Mouse (Mus musculus): ENCODE results near the gene Pdp2. TPM values are rescaled to one million over a fixed set of nuclear protein-coding genes. Genes with fewer than 3 reads are reported as not detected.
"Not testable (repeated sequence)": the region's sequence is repeated elsewhere in the genome, so short reads cannot be mapped to it uniquely, and the experiment has no call there.

Pdp2 gene
- total RNA-seq, 2 experiments from 2014 or later: 25.1 to 32.4 TPM

GRCm38 (mm10) chr8:104631975-104632374 is 40.7 kb downstream of the Pdp2 start:
- DNase-seq: no peak

GRCm38 (mm10) chr8:104632486-104632885 is 41.2 kb downstream of the Pdp2 start:
- no peak for DNase-seq

- DNase-seq: peak; percentile 37
Measured at GRCm38 (mm10) chr8:104633156-104633744, 42.0 kb downstream of the Pdp2 start.

- DNase-seq: no peak
Measured at GRCm38 (mm10) chr8:104635004-104635710, 43.9 kb downstream of the Pdp2 start.

- DNase-seq: no peak
Measured at GRCm38 (mm10) chr8:104638010-104638409, 46.8 kb downstream of the Pdp2 start.

GRCm38 (mm10) chr8:104640241-104640640 is 49.0 kb downstream of the Pdp2 start:
- DNase-seq: no peak

- no peak for DNase-seq
Measured at GRCm38 (mm10) chr8:104640831-104641370, 49.6 kb downstream of the Pdp2 start.

- peak; percentile 94 for DNase-seq
Measured at GRCm38 (mm10) chr8:104641426-104642323, 50.4 kb downstream of the Pdp2 start, which contains the start of gene Ciao2b. TSS of gene Ciao2b (minus strand) at chr8:104641965.

GRCm38 (mm10) chr8:104642324-104642654 is 51.0 kb downstream of the Pdp2 start:
- no peak for DNase-seq

GRCm38 (mm10) chr8:104644187-104644586 is 52.9 kb downstream of the Pdp2 start:
- not testable (repeated sequence) for DNase-seq

Other genes with a start within 250 kb of the Pdp2 start
- gene Cmtm4, start 195.6 kb upstream of the Pdp2 start, total RNA-seq (2021): 10 to 100 TPM; 35.4 to 37.8 TPM
- gene Dync1li2, start 148.4 kb upstream of the Pdp2 start, total RNA-seq (2021): 100 to 1,000 TPM; 108 to 128 TPM
- under 1 TPM; 0.09 to 0.12 TPM for gene Terb1, start 81.5 kb upstream of the Pdp2 start, total RNA-seq (2021)
- gene Nae1, start 56.8 kb upstream of the Pdp2 start, total RNA-seq (2021): 10 to 100 TPM; 30.4 to 35.0 TPM
- gene Car7, start 56.8 kb upstream of the Pdp2 start, total RNA-seq (2021): 1 to 10 TPM; 3.0 to 3.2 TPM
- under 1 TPM; 0.12 to 0.66 TPM for gene Cdh16, start 32.9 kb downstream of the Pdp2 start, total RNA-seq (2021)
- 1 to 10 TPM; 5.6 to 9.1 TPM for gene Rrad, start 39.9 kb downstream of the Pdp2 start, total RNA-seq (2021)
- gene Ciao2b, start 50.5 kb downstream of the Pdp2 start, total RNA-seq (2021): 10 to 100 TPM; 41.0 to 41.3 TPM
- gene Ces2a, start 142.6 kb downstream of the Pdp2 start, total RNA-seq (2021): 10 to 100 TPM in 1 of 2 experiments, 1 to 10 TPM in 1; 8.1 to 18.5 TPM
- 1 to 10 TPM; 5.1 to 9.9 TPM for gene Ces2b, start 240.1 kb downstream of the Pdp2 start, total RNA-seq (2021)